ENCODE assay signal across 1 mouse cellular context in the genomic region with DNA sequence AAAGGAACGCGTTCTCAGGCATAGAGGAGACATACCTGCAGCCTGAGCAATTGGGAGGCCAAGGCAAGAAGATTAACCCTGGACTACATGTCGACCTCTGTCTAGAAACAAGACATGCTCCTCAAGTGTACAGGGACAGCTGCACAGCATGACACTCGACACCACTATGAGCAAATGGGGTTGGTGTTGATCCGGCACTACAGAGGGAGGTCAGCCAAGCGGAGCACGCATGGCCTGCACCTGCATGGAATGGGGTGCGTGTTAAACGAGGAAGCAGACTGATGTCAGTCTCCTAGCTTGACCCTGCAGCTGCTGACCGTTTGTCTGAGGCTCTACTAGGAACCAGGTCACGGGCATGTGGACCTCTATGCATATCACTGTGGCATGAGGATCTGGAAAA.
TF ChIP-seq lines count a peak whose summit lies in the region.

No protein-coding gene starts in this region.

TF ChIP-seq in CH12.LX, 34 proteins besides CTCF, POLR2A, EP300 and RAD21 (continued from another document):
- no peak for TF ChIP-seq ETS1 (conservative IDR thresholded peaks at IDR 0.05; ENCODE audit: low read depth, low read length)
